Mouse (Mus musculus) lung, adult 2 months (tissue): ENCODE data around the gene Tagap.

ENCODE experiments used
- CTCF ChIP-seq: fragments of 200-500 bp; IDR thresholded peaks from 2 replicates; pipeline ENCODE4 v1.5.1; 2011; ENCODE audit warnings: mild to moderate bottlenecking, low read length, control low read depth; ENCODE audit not compliant: insufficient read depth
- POLR2A ChIP-seq: fragments of 200-500 bp; IDR thresholded peaks from 2 replicates; pipeline ENCODE4 v1.6.1; 2011; ENCODE audit warnings: low read depth, mild to moderate bottlenecking, control low read depth, low read length, borderline replicate concordance; ENCODE audit errors: extremely low read depth

- TF ChIP-seq CTCF, result no peak
- TF ChIP-seq POLR2A, result no peak
Measured at GRCm38 (mm10) chr17:7879529-7879928, 46.3 kb upstream of the Tagap start.
